Mouse (Mus musculus) limb, embryonic 11.5 days (tissue): ENCODE data around the gene Trim9. TPM values are rescaled to one million over a fixed set of nuclear protein-coding genes. Genes with fewer than 3 reads are reported as not detected.

Experiments
- ATAC-seq: fragments of 200-750 bp; cut with Nextera tagmentation; 2 replicates; pipeline ENCODE4 v1.8.0; 2017; ENCODE audit warnings: low read depth; ENCODE audit not compliant: insufficient number of reproducible peaks, low FRiP score, low TSS enrichment
- DNase-seq: peaks from one replicate; pipeline ENCODE4 v3.0.0-alpha.2; 2015; ENCODE audit warnings: low spot score
- H3K27ac ChIP-seq: fragments of 300-500 bp; sonication (generic); replicated peaks from 2 replicates; pipeline ENCODE4 v1.5.1; 2014; ENCODE audit warnings: low read depth, mild to moderate bottlenecking, low read length
- H3K27me3 ChIP-seq: fragments of 300-500 bp; sonication (generic); 2 replicates; pipeline ENCODE4 v1.6.1; 2014; ENCODE audit warnings: mild to moderate bottlenecking, low read length, mixed read lengths; ENCODE audit not compliant: control insufficient read depth, insufficient read depth
- H3K36me3 ChIP-seq: fragments of 300-500 bp; sonication (generic); 2 replicates; pipeline ENCODE4 v1.6.1; 2014; ENCODE audit warnings: mild to moderate bottlenecking, low read length, moderate library complexity, mixed read lengths; ENCODE audit not compliant: control insufficient read depth, insufficient read depth
- H3K4me1 ChIP-seq: fragments of 300-500 bp; sonication (generic); 2 replicates; pipeline ENCODE4 v1.6.1; 2014; ENCODE audit warnings: low read length, mixed read lengths; ENCODE audit not compliant: control insufficient read depth, insufficient read depth
- H3K4me2 ChIP-seq: fragments of 300-500 bp; sonication (generic); 2 replicates; pipeline ENCODE4 v1.6.1; 2014; ENCODE audit warnings: low read depth, mild to moderate bottlenecking, moderate library complexity; ENCODE audit not compliant: severe bottlenecking
- H3K4me3 ChIP-seq: fragments of 300-500 bp; sonication (generic); 2 replicates; pipeline ENCODE4 v1.5.1; 2014; ENCODE audit warnings: low read depth, low read length
- H3K9ac ChIP-seq: fragments of 300-500 bp; sonication (generic); 2 replicates; pipeline ENCODE4 v1.6.1; 2014; ENCODE audit warnings: mild to moderate bottlenecking, low read length
- H3K9me3 ChIP-seq: fragments of 300-500 bp; sonication (generic); 2 replicates; pipeline ENCODE4 v1.6.1; 2016; ENCODE audit warnings: low read length; ENCODE audit not compliant: control insufficient read depth
- WGBS: fragments of 180-500 bp; shearing (Covaris S2); extraction: QIAGEN DNeasy Blood & Tissue Kit; methylation state at CpG from one replicate; pipeline ENCODE4 v1.1.7; 2014; 5-methylcytosine and 5-hydroxymethylcytosine counted together
- polyA plus RNA-seq: library from polyadenylated mRNA; unstranded; fragments of >200 nt; fragmentation: Nextera tagmentation; extraction: Ambion mirVana; gene quantifications from 2 replicates; pipeline ENCODE4 v1.2.1, GENCODE M21; 2014

The Trim9 gene
- polyA plus RNA-seq, 1 experiment from 2014 or later = 0.40 TPM

DNA sequence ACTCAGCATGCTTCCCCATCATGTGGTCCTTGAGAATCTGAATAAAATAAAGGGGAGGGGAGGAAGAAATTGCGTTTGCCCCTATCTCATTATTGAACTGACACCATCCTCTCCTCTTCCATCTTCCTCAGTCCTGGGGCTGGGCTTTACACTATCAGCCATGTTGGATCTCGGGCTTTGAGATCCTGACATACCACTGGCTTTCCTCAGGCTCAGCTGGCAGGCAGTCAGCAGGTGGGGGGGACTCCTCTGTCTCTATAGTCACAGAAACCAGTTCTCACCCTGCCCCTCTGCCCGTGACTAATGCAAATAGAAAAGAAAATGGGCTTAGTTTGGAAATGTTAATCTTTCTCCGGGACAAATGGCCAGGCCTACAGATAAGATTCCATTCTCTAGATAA, 15.6 kb upstream of the Trim9 start:
- Histone ChIP-seq H3K4me2 (no peak overlapping the region), H3K9ac (no peak overlapping the region), H3K4me3 (no peak overlapping the region), H3K4me1 (peaks cover 5% of the 10 kb centered on the region; the same call in 1 of the 2 replicates), H3K27me3 (no peaks in the 10 kb centered on the region), H3K36me3 (no peaks in the 10 kb centered on the region), H3K27ac (no peak overlapping the region), H3K9me3 (no peaks in the 10 kb centered on the region)
- DNase-seq (no peak), ATAC-seq (no peak)
- 64% methylated on average over 4 of the region's 4 CpGs for WGBS

DNA sequence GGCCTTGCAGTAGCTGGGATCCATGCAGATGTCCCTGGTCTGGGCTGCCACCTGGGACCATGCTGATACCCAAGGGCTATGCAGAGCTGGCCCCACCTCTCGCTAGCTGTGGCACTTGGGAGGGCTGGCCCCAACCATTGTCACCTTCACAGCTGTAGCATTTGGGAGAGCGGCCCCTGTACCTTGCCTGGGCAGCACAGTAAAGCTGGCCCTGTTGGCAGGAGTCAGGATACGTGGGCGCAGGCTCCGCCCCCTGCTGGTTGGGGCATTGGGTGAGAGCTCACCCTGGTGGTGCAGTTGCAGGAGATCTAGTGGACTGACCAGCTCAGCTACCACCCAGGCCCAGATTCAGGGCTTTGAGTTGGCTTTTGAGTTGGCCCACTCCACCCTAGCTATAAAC, 12.9 kb upstream of the Trim9 start:
- H3K9me3 ChIP-seq = no peaks in the 10 kb centered on the region
- ATAC-seq = no peak
- 79% methylated on average over 5 of the region's 5 CpGs for WGBS

DNA sequence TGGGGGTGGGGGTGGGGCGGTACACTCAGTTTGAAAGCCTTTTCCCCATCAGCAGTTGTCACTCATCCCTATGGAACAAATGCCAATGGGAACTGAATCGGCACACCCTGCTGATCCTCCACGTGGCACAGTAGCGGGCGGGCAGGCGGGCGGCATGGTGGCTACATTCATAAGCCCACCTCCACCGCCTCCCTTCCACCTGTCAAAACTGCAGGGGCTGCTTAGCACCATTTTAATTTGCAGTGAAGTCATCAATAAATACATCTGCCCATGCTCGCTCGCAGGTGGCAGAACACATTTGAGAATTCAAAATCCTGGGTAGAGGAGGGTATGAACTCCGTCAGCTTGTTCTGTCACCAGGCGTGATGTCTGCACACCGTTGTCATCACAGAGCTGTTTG, 12.0 kb upstream of the Trim9 start:
- H3K4me1 ChIP-seq = no peaks in the 10 kb centered on the region
- no peaks in the 10 kb centered on the region for H3K36me3 ChIP-seq
- DNase-seq (no peak), ATAC-seq (no peak)
- H3K4me3 ChIP-seq = no peak overlapping the region
- no peak overlapping the region for H3K4me2 ChIP-seq
- WGBS = 80% methylated on average over 13 of the region's 13 CpGs
- no peak overlapping the region for H3K27ac ChIP-seq
- H3K9ac ChIP-seq = no peak overlapping the region
- no peaks in the 10 kb centered on the region for H3K9me3 ChIP-seq
- no peaks in the 10 kb centered on the region for H3K27me3 ChIP-seq

More for the DNA sequence above, 12.9 kb upstream of the Trim9 start:
- Histone ChIP-seq H3K27ac (no peak overlapping the region), H3K4me1 (no peaks in the 10 kb centered on the region), H3K4me2 (no peak overlapping the region), H3K36me3 (no peaks in the 10 kb centered on the region), H3K4me3 (no peak overlapping the region), H3K9ac (no peak overlapping the region), H3K27me3 (no peaks in the 10 kb centered on the region)
- DNase-seq = no peak

DNA sequence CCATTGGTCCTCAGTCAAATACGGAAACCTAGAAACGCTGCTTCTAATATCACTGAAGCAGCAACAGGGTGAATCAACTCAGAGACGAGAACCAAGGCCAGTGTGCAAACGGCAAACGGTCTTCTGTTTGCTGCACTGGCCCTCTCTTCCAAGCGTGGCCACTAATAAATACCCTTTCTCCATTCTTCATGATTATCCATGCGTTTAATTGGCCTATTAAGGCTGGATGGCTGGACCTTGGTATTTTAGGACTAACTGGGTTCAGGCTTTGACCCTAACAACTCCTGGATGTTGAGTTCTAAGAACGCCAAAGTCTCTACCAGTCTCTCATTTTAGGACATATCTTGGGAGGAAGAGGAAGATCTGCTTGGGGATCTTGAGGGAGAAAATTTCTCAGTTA, 7.5 kb upstream of the Trim9 start:
- 79% methylated on average over 8 of the region's 8 CpGs for WGBS
- Histone ChIP-seq H3K9ac (no peak overlapping the region), H3K4me1 (no peaks in the 10 kb centered on the region), H3K36me3 (no peaks in the 10 kb centered on the region), H3K4me3 (no peak overlapping the region), H3K27me3 (no peaks in the 10 kb centered on the region), H3K9me3 (no peaks in the 10 kb centered on the region), H3K4me2 (no peak overlapping the region), H3K27ac (no peak overlapping the region)
- no peak for DNase-seq
- no peak for ATAC-seq

DNA sequence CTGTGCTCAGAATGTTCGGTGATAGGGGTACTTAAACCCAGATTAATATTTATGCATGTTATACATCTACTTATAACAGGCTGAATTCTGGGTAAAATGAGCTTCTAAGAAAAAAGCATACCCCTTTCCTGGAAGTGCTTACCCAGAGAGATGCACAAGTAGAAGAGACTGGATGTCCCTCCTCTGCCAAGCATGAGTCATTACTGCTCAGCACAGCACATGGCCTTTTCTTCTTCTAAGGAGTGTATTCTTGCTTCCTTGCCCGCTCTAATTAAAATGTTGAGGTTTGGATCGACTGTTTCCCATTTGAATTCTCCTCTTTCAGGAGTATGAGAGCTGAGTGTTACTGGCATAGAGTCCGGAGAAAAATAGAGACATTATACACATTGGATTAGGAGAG, 3.1 kb upstream of the Trim9 start:
- Histone ChIP-seq H3K36me3 (no peaks in the 10 kb centered on the region), H3K4me2 (no peak overlapping the region), H3K27ac (no peak overlapping the region), H3K9me3 (no peaks in the 10 kb centered on the region), H3K27me3 (peaks cover 14% of the 10 kb centered on the region), H3K4me3 (no peak overlapping the region), H3K4me1 (peaks cover 14% of the 10 kb centered on the region), H3K9ac (no peak overlapping the region)
- DNase-seq (no peak), ATAC-seq (no peak)
- WGBS = 87% methylated on average over 4 of the region's 4 CpGs

DNA sequence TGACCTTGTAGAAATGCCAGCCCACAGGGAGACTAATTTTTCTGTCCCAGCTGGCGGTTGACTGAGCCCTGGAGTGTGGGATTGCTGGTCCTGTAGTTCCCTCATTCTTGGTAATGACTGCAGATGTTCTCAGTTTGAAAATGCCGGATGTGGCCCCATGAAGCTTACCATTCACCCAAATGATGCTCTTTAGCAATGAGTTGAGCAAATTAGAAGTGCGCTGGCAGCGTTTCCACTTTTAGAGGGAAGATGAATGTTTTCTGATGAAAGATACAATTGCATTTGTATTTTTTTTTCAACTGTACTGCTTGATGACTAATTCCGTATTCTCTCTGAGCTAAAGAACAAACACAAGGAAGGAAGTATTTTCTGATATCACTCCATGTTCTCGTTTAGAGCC, 2.4 kb upstream of the Trim9 start:
- Histone ChIP-seq H3K4me1 (peaks cover 14% of the 10 kb centered on the region), H3K9ac (no peak overlapping the region), H3K27ac (no peak overlapping the region), H3K4me3 (no peak overlapping the region), H3K36me3 (no peaks in the 10 kb centered on the region), H3K4me2 (no peak overlapping the region), H3K27me3 (peaks cover 19% of the 10 kb centered on the region), H3K9me3 (no peaks in the 10 kb centered on the region)
- WGBS = 86% methylated on average over 6 of the region's 6 CpGs
- ATAC-seq = no peak
- DNase-seq = no peak

DNA sequence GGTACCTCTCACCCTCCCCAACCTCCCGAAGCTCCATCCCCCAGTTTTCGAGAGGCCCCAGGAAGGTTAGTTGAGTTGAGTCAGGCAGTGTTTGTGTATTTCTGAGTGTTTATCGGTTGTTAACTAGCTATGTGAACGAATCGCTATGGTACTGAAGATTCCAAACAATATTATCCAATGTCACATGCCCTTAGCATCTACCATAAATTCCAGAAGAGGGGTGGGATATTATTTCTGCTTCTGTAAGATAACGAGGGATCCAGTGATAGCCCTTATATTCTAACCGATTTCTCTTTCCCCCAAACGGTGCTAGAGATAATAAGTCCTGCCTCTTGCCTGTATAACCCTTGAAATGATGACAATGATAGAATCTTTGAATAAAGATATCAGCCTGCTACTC, 612 bp upstream of the Trim9 start:
- ATAC-seq (no peak), DNase-seq (no peak)
- Histone ChIP-seq H3K9ac (peak overlapping the region; percentile 67; the same call in 1 of the 2 replicates), H3K27ac (no peak overlapping the region), H3K27me3 (peaks cover 19% of the 10 kb centered on the region), H3K4me1 (peaks cover 14% of the 10 kb centered on the region), H3K9me3 (no peaks in the 10 kb centered on the region), H3K4me2 (peak overlapping the region; percentile 95), H3K36me3 (no peaks in the 10 kb centered on the region), H3K4me3 (peak overlapping the region; percentile 54)
- 18% methylated on average over 8 of the region's 8 CpGs for WGBS

DNA sequence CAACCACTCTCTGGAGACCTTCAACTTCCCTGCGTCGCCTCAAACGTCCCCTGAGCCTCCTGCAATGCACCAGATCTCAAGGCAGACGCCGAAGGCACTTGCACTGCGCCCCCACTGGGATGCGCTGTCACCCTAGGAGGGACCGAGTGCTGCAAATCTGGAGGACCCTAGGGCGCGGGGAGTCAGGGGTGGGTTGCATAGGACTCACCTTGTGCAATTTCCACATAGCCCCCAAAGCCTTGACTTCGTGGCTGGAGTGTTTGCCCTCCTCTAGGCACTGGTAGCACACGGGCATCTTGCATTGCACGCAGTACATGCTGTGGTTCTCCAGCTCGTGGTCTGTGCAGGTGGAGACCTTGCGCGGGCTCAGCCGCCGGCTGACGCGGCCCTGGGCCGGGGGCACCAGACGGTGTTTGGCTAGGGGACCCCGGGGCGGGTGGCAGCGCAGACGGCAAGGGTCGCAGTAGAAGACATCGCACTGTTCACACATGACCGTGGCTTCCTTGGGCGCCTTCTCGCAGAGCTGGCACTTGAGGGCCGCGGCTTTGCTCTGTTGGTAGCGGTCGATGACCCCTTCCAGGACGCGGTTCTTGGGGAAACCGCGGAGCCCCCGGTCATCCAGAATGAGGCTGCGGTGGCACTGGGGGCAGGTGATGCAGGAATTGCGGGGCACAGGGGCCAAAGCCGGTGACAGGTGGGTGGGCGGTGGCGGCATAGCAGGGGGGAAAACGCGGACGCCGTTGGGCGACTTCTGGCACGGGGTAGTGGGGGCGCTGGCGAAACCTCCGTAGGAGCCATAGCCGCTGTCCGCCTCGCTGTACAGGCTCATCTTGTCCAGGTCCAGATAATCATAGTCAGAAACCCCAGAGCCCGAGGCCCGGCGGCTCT, 1.0 kb downstream of the Trim9 start:
- no peak overlapping the region for H3K9ac ChIP-seq
- ATAC-seq (peak; percentile 14; the same call in 1 of the 2 replicates), DNase-seq (peak; percentile 50)
- no peaks in the 10 kb centered on the region for H3K9me3 ChIP-seq
- peak overlapping the region; percentile 95 for H3K4me2 ChIP-seq
- H3K27me3 ChIP-seq = peaks cover 19% of the 10 kb centered on the region
- H3K4me3 ChIP-seq = peak overlapping the region; percentile 54
- no peaks in the 10 kb centered on the region for H3K36me3 ChIP-seq
- no peak overlapping the region for H3K27ac ChIP-seq
- H3K4me1 ChIP-seq = peaks cover 14% of the 10 kb centered on the region
- under 1% methylated on average over 60 of the region's 60 CpGs for WGBS
